Mouse (Mus musculus) heart, adult 2 months (tissue): ENCODE results near the gene Scai.

Experiments
- EP300 ChIP-seq: fragments of 200-500 bp; IDR thresholded peaks from 2 replicates; pipeline ENCODE4 v1.6.1; 2011; ENCODE audit warnings: low read depth, low read length, control low read depth; ENCODE audit not compliant: insufficient read depth
- POLR2A ChIP-seq: fragments of 200-500 bp; IDR thresholded peaks from 2 replicates; pipeline ENCODE4 v1.6.1; 2011; ENCODE audit warnings: mild to moderate bottlenecking, low read depth, low read length, control low read depth; ENCODE audit not compliant: insufficient read depth

DNA sequence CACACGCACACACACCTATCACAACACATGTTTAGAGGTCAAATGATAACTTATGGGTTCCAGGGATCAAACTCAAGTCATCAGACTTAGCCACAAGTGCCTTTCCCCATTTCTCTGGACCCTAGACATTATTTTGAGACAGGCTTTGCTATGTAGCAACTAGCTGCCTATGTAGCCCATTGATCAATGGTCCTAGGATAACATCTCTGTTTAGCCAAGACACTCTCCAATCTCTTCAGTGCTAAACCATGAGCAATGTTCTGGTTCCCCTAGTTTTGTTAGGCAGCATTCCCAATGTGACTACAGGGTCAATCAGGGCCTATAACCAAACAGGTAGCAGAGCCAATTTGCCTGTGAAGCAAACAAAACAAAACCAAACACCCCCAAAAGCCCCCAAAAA is 142.0 kb downstream of the Scai start:
- no peak for TF ChIP-seq POLR2A
- TF ChIP-seq EP300, result no peak
